Mouse (Mus musculus) kidney, embryonic 14.5 days (tissue): ENCODE data around the gene Ccdc102a. TPM values are rescaled to one million over a fixed set of nuclear protein-coding genes. Genes with fewer than 3 reads are reported as not detected.
"Not testable (repeated sequence)": the region's sequence is repeated elsewhere in the genome, so short reads cannot be mapped to it uniquely, and the experiment has no call there.

Experiments
- ATAC-seq: fragments of 200-750 bp; cut with Nextera tagmentation; 2 replicates; pipeline ENCODE4 v1.8.0; 2017; ENCODE audit warnings: moderate number of reproducible peaks, mild to moderate bottlenecking, moderate TSS enrichment, moderate library complexity; ENCODE audit not compliant: low FRiP score, low TSS enrichment
- H3K27ac ChIP-seq: fragments of 300-500 bp; sonication (generic); 2 replicates; pipeline ENCODE4 v1.5.1; 2014; ENCODE audit warnings: low read depth, mild to moderate bottlenecking, low read length, moderate library complexity, mixed read lengths
- H3K27me3 ChIP-seq: fragments of 300-500 bp; sonication (generic); 2 replicates; pipeline ENCODE4 v1.6.1; 2014; ENCODE audit warnings: mild to moderate bottlenecking, low read length; ENCODE audit not compliant: control insufficient read depth, insufficient read depth
- H3K36me3 ChIP-seq: fragments of 300-500 bp; sonication (generic); 2 replicates; pipeline ENCODE4 v1.6.1; 2014; ENCODE audit warnings: low read length, mixed read lengths; ENCODE audit not compliant: control insufficient read depth, insufficient read depth
- H3K4me1 ChIP-seq: fragments of 300-500 bp; sonication (generic); 2 replicates; pipeline ENCODE4 v1.6.1; 2014; ENCODE audit warnings: low read length, mixed read lengths; ENCODE audit not compliant: control insufficient read depth, insufficient read depth
- H3K4me2 ChIP-seq: fragments of 300-500 bp; sonication (generic); replicated peaks from 2 replicates; pipeline ENCODE4 v1.6.1; 2014; ENCODE audit warnings: low read depth, mild to moderate bottlenecking, low read length
- H3K4me3 ChIP-seq: fragments of 300-500 bp; sonication (generic); 2 replicates; pipeline ENCODE4 v1.5.1; 2014; ENCODE audit warnings: mild to moderate bottlenecking, low read length
- H3K9ac ChIP-seq: fragments of 300-500 bp; sonication (generic); 2 replicates; pipeline ENCODE4 v1.6.1; 2014; ENCODE audit warnings: low read depth, mild to moderate bottlenecking, low read length, moderate library complexity
- H3K9me3 ChIP-seq: fragments of 300-500 bp; sonication (generic); 2 replicates; pipeline ENCODE4 v1.6.1; 2016; ENCODE audit warnings: low read length; ENCODE audit not compliant: control insufficient read depth
- WGBS: fragments of 180-500 bp; shearing (Covaris S2); extraction: QIAGEN DNeasy Blood & Tissue Kit; methylation state at CpG from one replicate; pipeline ENCODE4 v1.1.7; 2014; 5-methylcytosine and 5-hydroxymethylcytosine counted together
- polyA plus RNA-seq: library from polyadenylated mRNA; unstranded; fragments of >200 nt; fragmentation: Nextera tagmentation; extraction: Ambion mirVana; gene quantifications from 2 replicates; pipeline ENCODE4 v1.2.1, GENCODE M21; 2014

The Ccdc102a gene
- polyA plus RNA-seq, 1 experiment from 2014 or later = 29.4 TPM

GRCm38 (mm10) chr8:94866921-94867320 is 51.0 kb downstream of the Ccdc102a start:
- no peak overlapping the region for H3K4me3 ChIP-seq
- 90% methylated on average over 9 of the region's 9 CpGs for WGBS
- peaks cover 48% of the 10 kb centered on the region for H3K36me3 ChIP-seq
- H3K9ac ChIP-seq = no peak overlapping the region
- H3K4me2 ChIP-seq = no peak overlapping the region
- H3K27me3 ChIP-seq = no peaks in the 10 kb centered on the region
- ATAC-seq = no peak
- H3K9me3 ChIP-seq = no peaks in the 10 kb centered on the region
- peaks cover 18% of the 10 kb centered on the region; the same call in 1 of the 2 replicates for H3K4me1 ChIP-seq
- no peak overlapping the region for H3K27ac ChIP-seq

GRCm38 (mm10) chr8:94865292-94865691 is 52.6 kb downstream of the Ccdc102a start:
- WGBS = 83% methylated on average over 10 of the region's 10 CpGs
- Histone ChIP-seq H3K9me3 (no peaks in the 10 kb centered on the region), H3K9ac (no peak overlapping the region), H3K27ac (no peak overlapping the region), H3K36me3 (peaks cover 55% of the 10 kb centered on the region), H3K4me3 (no peak overlapping the region), H3K4me1 (peaks cover 5% of the 10 kb centered on the region; the same call in 1 of the 2 replicates), H3K4me2 (no peak overlapping the region), H3K27me3 (no peaks in the 10 kb centered on the region)
- no peak for ATAC-seq

DNA sequence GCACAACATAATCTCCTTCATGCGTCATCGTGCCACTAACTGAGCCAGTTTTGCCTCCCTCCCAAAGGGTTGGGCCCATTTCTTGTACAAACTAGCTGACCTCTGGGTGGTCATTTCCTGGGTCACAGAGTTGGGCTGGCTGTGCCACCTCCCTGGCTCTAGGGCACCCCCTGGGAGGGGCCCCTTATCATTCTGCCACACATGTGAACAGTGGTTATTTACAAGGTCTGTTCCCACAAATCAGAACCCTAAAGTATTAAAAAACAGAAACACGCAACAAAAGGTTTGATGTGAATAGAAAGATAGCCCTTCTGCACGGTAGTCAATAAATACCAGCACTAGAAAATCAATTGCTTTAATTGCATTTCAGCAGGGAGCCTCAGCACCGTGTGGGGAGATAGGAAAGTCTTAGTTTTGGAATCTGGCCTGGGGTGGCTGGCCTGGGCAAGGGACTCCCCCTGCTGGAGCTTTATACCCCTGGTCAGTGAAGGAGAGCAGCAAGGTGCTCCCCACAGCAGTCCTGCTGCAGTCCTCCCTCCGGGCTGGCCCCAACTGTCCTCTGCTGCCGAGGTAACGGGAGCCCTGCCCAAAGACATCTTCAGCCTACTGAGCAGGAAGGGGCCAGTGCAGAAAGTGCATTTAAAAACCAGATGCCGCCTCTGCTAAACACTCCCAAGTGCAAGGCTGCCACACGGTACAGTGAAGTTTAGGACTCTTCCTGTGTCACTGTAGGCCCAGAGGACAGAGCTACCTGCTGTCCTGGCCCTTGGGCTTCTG is 53.8 kb downstream of the Ccdc102a start:
- Histone ChIP-seq H3K36me3 (peaks cover 64% of the 10 kb centered on the region), H3K4me3 (no peak overlapping the region), H3K27ac (no peak overlapping the region), H3K9ac (no peak overlapping the region), H3K4me2 (no peak overlapping the region), H3K27me3 (no peaks in the 10 kb centered on the region), H3K4me1 (no peaks in the 10 kb centered on the region), H3K9me3 (no peaks in the 10 kb centered on the region)
- no peak for ATAC-seq
- WGBS = 82% methylated on average over 10 of the region's 10 CpGs

- Histone ChIP-seq H3K27me3 (no peaks in the 10 kb centered on the region), H3K9me3 (no peaks in the 10 kb centered on the region), H3K4me3 (no peak overlapping the region), H3K4me2 (no peak overlapping the region), H3K4me1 (no peaks in the 10 kb centered on the region), H3K9ac (no peak overlapping the region), H3K27ac (no peak overlapping the region), H3K36me3 (peaks cover 66% of the 10 kb centered on the region)
- no peak for ATAC-seq
- WGBS = 91% methylated on average over 12 of the region's 12 CpGs
Observed at GRCm38 (mm10) chr8:94862487-94863220, 55.2 kb downstream of the Ccdc102a start.

DNA sequence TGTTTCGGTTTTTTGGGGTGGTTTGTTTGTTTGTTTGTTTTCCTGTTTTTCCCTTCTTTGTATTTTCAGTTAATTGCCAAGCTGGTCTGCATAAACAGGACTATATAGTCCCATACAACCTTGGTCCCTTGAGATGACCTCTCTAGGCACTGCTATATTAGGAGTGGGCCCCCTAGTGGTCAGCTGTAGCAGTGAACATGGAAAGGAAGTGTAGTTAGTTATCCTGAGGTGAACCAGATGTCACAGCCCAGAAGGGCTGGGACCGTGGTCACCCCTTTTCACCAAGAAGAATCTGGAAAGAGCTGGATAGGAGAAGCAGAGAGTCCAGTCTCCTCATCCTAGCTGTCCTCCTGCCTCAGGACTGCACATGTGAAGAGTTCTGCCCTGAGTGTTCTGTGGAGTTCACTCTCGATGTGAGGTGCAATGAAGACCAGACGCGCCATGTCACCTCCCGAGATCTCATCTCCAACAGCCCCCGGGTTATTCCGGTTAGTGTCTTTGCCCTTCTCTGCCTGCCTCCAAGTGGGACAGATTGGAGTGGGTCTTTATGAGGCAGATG is 56.5 kb downstream of the Ccdc102a start:
- Histone ChIP-seq H3K4me2 (no peak overlapping the region), H3K27me3 (no peaks in the 10 kb centered on the region), H3K9me3 (no peaks in the 10 kb centered on the region), H3K36me3 (peaks cover 56% of the 10 kb centered on the region), H3K4me3 (no peak overlapping the region), H3K4me1 (no peaks in the 10 kb centered on the region), H3K9ac (no peak overlapping the region), H3K27ac (no peak overlapping the region)
- no peak for ATAC-seq
- 78% methylated on average over 8 of the region's 8 CpGs for WGBS

DNA sequence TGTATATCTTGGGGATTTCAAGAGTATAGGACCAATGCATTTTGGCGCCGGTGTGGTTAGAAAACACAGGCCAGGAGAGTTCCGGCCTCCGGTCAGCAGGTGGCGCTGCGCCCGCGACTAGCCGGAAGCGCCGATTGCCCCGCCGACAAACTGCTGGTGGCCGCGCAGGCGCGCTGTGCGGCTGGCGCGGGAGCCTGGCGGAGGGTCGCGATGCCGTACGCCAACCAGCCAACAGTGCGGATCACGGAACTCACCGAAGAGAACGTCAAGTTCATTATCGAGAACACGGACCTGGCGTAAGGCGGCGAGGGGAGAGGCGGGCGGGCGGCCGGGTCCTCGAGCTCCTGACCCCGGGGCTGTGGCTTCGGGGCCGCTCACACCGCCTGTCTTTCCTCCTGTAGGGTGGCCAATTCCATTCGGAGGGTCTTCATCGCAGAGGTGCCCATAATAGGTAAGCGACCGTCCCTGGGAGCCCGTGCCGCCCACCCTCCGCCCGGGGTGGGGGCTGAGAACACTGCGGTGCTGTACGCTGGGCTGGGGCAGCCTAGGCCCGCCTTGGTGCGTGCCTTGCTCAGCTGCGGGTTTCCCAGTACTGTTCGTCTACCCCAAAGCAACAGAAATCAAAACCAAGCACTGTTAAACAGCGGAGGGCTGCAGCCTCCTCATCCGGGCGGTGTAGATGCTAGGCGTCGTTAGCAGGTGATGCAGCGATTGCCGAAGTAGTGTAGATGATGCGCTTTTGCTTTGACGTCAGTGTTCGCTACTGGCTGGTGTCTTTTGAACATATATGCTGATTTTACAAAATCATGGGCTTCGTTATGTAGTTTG is 60.3 kb downstream of the Ccdc102a start, which contains the start of gene Polr2c:
Gene Polr2c, plus strand, starts transcription at position 105 of the 828 bp plus-strand sequence.
- peak within 1 kb of the TSS; percentile 56 for H3K4me2 ChIP-seq
- 1% methylated on average over 67 of the region's 68 CpGs for WGBS
- H3K27ac ChIP-seq = peak within 1 kb of the TSS; percentile 57; the same call in 1 of the 2 replicates
- no peaks in the 10 kb centered on the region for H3K4me1 ChIP-seq
- no peaks in the 10 kb centered on the region for H3K27me3 ChIP-seq
- ATAC-seq = peak; percentile 86
- H3K9me3 ChIP-seq = no peaks in the 10 kb centered on the region
- H3K4me3 ChIP-seq = peak within 1 kb of the TSS; percentile 88
- peak within 1 kb of the TSS; percentile 78 for H3K9ac ChIP-seq
- peaks cover 41% of the 10 kb centered on the region; the same call in 1 of the 2 replicates for H3K36me3 ChIP-seq

DNA sequence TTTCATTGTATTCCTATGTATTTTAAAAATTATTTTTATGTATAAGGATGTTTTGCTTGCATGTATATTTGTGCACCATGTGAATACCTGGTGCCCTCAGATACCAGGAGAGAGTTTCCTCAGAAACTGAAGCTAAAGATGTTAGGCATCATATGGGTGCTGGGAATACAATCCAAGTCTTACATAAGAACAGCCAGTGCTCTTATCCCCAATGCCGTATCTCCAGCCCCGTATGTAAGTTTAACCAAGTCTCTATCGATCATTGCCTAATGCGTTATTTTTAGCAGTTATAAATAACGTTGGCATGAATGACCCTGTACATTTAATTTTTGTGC is 60.9 kb downstream of the Ccdc102a start:
- peaks cover 42% of the 10 kb centered on the region for H3K36me3 ChIP-seq
- 26% methylated on average over 5 of the region's 5 CpGs for WGBS
- no peak overlapping the region for H3K27ac ChIP-seq
- no peaks in the 10 kb centered on the region for H3K9me3 ChIP-seq
- H3K4me1 ChIP-seq = no peaks in the 10 kb centered on the region
- H3K4me3 ChIP-seq = peak overlapping the region; percentile 88; the same call in 1 of the 2 replicates
- no peak for ATAC-seq
- H3K9ac ChIP-seq = no peak overlapping the region
- no peak overlapping the region for H3K4me2 ChIP-seq
- no peaks in the 10 kb centered on the region for H3K27me3 ChIP-seq

DNA sequence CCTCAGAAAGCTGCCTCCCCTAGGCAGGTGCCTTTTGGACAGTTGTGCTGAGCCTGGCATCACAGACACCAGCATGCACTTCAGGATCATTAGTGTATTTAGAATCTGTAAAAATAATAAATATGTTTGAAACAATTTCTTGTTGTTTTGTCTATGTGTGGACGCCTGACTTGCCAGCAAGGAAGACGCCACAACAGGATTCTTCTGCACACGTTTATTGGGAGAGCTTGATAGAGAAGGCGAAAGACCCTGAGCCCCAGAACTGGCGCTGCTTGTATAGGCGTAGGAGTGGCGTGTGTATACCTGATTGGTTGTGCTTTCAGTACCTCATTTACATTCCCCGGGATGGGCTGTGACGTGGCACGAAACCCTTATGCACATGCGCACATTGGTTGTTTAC is 63.1 kb downstream of the Ccdc102a start:
- H3K27ac ChIP-seq, H3K4me2 ChIP-seq, H3K9ac ChIP-seq, H3K4me3 ChIP-seq, ATAC-seq, H3K9me3 ChIP-seq, H3K4me1 ChIP-seq, H3K27me3 ChIP-seq: not testable (repeated sequence)
- WGBS = 89% methylated on average over 11 of the region's 11 CpGs
- peaks cover 51% of the 10 kb centered on the region for H3K36me3 ChIP-seq
